9 mouse cellular contexts compared by ENCODE assay signal in genomic region chr5:139907241-139907640, GRCm38 (mm10). TPM values are rescaled to one million over a fixed set of nuclear protein-coding genes. Genes with fewer than 3 reads are reported as not detected.
DNase-seq lines count a peak whose midpoint lies in the region; TF ChIP-seq lines count a peak whose summit lies in the region.
"Had no signal": no experiment of that assay in that cellular context is flagged by ENCODE, and none has a peak within 500 bp of the region (broad histone marks: within the 10 kb centered on the region; RNA-seq: fewer than 3 reads in every experiment).

No protein-coding gene starts in this region.

- WGBS in limb, embryonic 10.5 days: under 1% methylated on average over 19 of the region's 19 CpGs
- WGBS in midbrain, embryonic 10.5 days: under 1% methylated on average over 19 of the region's 19 CpGs

- no peaks in the 10 kb centered on the region for H3K9me3 ChIP-seq in limb, embryonic 10.5 days (replicated peaks)
- no peaks in the 10 kb centered on the region for H3K9me3 ChIP-seq in midbrain, embryonic 10.5 days (replicated peaks)

- H3K4me3 ChIP-seq in layer of hippocampus, adult 2 months: peak overlapping the region; percentile 13; the same call in 1 of the 2 replicates
- peak overlapping the region; percentile 75 for H3K4me3 ChIP-seq in limb, embryonic 10.5 days
- peak overlapping the region; percentile 77 for H3K4me3 ChIP-seq in midbrain, embryonic 10.5 days

- peak in 1 of 2 experiments; percentile 60 for DNase-seq in layer of hippocampus, adult 2 months (ENCODE audit: low spot score in 2 of 2)
- DNase-seq in layer of hippocampus, postnatal 36 days: no peak
- DNase-seq in embryo, embryonic 10.5 days (ENCODE audit: low spot score): peak; percentile 85
- peak; percentile 43 to 57 for DNase-seq in heart, postnatal 10 days
- peak; percentile 76 for DNase-seq in limb, embryonic 10.5 days (ENCODE audit: low spot score)
- peak; percentile 69 for DNase-seq in midbrain, embryonic 10.5 days (ENCODE audit: low spot score)
- peak; percentile 33 for DNase-seq in thymus, postnatal 0 days (ENCODE audit: low spot score)
- no peak for DNase-seq in spleen, adult 18-20 months

- peak; percentile 72 for TF ChIP-seq CTCF in layer of hippocampus, adult 2 months (conservative IDR thresholded peaks at IDR 0.05)

- peaks cover 49% of the 10 kb centered on the region for H3K4me1 ChIP-seq in limb, embryonic 10.5 days
- H3K4me1 ChIP-seq in midbrain, embryonic 10.5 days: peaks cover 55% of the 10 kb centered on the region

- peaks cover 80% of the 10 kb centered on the region for H3K27me3 ChIP-seq in limb, embryonic 10.5 days (ENCODE audit: low read depth, poor library complexity, severe bottlenecking)
- peaks cover 83% of the 10 kb centered on the region for H3K27me3 ChIP-seq in midbrain, embryonic 10.5 days (ENCODE audit: low read depth, poor library complexity, severe bottlenecking)

- H3K27ac ChIP-seq in layer of hippocampus, adult 2 months: no peak overlapping the region
- H3K27ac ChIP-seq in limb, embryonic 10.5 days: no peak overlapping the region
- no peak overlapping the region for H3K27ac ChIP-seq in midbrain, embryonic 10.5 days (replicated peaks)

- H3K36me3 ChIP-seq in limb, embryonic 10.5 days: no peaks in the 10 kb centered on the region
- H3K36me3 ChIP-seq in midbrain, embryonic 10.5 days: no peaks in the 10 kb centered on the region

- intact Hi-C loops in heart, postnatal 10 days (cut with DNase I): loop anchor here (2.0 kb wide), 2 partner anchors 26 to 234 kb away; no protein-coding TSS in a partner anchor

RNA-seq across cellular contexts. Expression of gene Elfn1, which starts 0.5 kb away (rescaled TPM):
- total RNA-seq in layer of hippocampus, adult 2 months (2021): 10 to 100 TPM; 27.0 to 29.1 TPM
- 10 to 100 TPM; 28.3 to 29.6 TPM for total RNA-seq in layer of hippocampus, postnatal 36 days (2021)
- under 1 TPM; 0.45 to 0.60 TPM for total RNA-seq in heart, postnatal 10 days (2021)
- polyA plus RNA-seq in limb, embryonic 10.5 days (2016; fragmentation: Nextera tagmentation; extraction: Ambion mirVana): 0.10 and 0.18 TPM in 2 replicates
- 0.14 and 0.48 TPM in 2 replicates for polyA plus RNA-seq in midbrain, embryonic 10.5 days (2016; fragmentation: Nextera tagmentation; extraction: Ambion mirVana)
- polyA plus RNA-seq in thymus, postnatal 0 days (2015; fragmentation: Nextera tagmentation; extraction: Ambion mirVana): 0.21 and 0.35 TPM in 2 replicates
- total RNA-seq: hematopoietic stem cell, adult 5-6 weeks had no signal

Comparison
In these comparisons a context has a peak if more than half of its experiments do, and no peak if none do; other contexts are left out.
1. DNase-seq: peak in embryo, embryonic 10.5 days (single experiment), heart, postnatal 10 days (2 of 2), limb, embryonic 10.5 days (single experiment), midbrain, embryonic 10.5 days (single experiment) and thymus, postnatal 0 days (single experiment); none in layer of hippocampus, postnatal 36 days (0 of 2) and spleen, adult 18-20 months (0 of 2).
2. H3K4me3 ChIP-seq: peak in every context shown above with its lines; median percentile 77 in midbrain, embryonic 10.5 days; 75 in limb, embryonic 10.5 days; 13 in layer of hippocampus, adult 2 months.
3. RNA of gene Elfn1, which starts 0.5 kb away (total RNA-seq): 28.3 to 29.6 TPM in layer of hippocampus, postnatal 36 days and 27.0 to 29.1 TPM in layer of hippocampus, adult 2 months; 0.45 to 0.60 TPM in heart, postnatal 10 days; every median in the first group is over 10 times any median in the second.